Mouse (Mus musculus) midbrain, embryonic 14.5 days (tissue): ENCODE measurements around the gene Cfap58. TPM values are rescaled to one million over a fixed set of nuclear protein-coding genes. Genes with fewer than 3 reads are reported as not detected.

Experiments
- ATAC-seq: fragments of 200-750 bp; cut with Nextera tagmentation; 2 replicates; pipeline ENCODE4 v1.8.0; 2017; ENCODE audit warnings: moderate number of reproducible peaks, moderate library complexity; ENCODE audit not compliant: low FRiP score, low TSS enrichment
- DNase-seq: peaks from one replicate; pipeline ENCODE4 v3.0.0-alpha.2; 2015
- H3K27ac ChIP-seq: fragments of 300-500 bp; sonication (generic); replicated peaks from 2 replicates; pipeline ENCODE4 v1.5.1; 2014; ENCODE audit warnings: mild to moderate bottlenecking, low read depth, low read length, moderate library complexity
- H3K27me3 ChIP-seq: fragments of 300-500 bp; sonication (generic); 2 replicates; pipeline ENCODE4 v1.6.1; 2014; ENCODE audit warnings: low read length, control low read depth, mixed read lengths; ENCODE audit not compliant: control insufficient read depth, insufficient read depth
- H3K36me3 ChIP-seq: fragments of 300-500 bp; sonication (generic); 2 replicates; pipeline ENCODE4 v1.6.1; 2014; ENCODE audit warnings: low read length, control low read depth; ENCODE audit not compliant: control insufficient read depth, insufficient read depth
- H3K4me1 ChIP-seq: fragments of 300-500 bp; sonication (generic); 2 replicates; pipeline ENCODE4 v1.6.1; 2014; ENCODE audit warnings: mild to moderate bottlenecking, antibody characterized with exemption, low read length, control low read depth; ENCODE audit not compliant: control insufficient read depth, insufficient read depth
- H3K4me2 ChIP-seq: fragments of 300-500 bp; sonication (generic); 2 replicates; pipeline ENCODE4 v1.6.1; 2014; ENCODE audit warnings: mild to moderate bottlenecking, low read length, moderate library complexity
- H3K4me3 ChIP-seq: fragments of 300-500 bp; sonication (generic); replicated peaks from 2 replicates; pipeline ENCODE4 v1.5.1; 2014; ENCODE audit warnings: low read depth, low read length
- H3K9ac ChIP-seq: fragments of 300-500 bp; sonication (generic); replicated peaks from 2 replicates; pipeline ENCODE4 v1.6.1; 2014; ENCODE audit warnings: mild to moderate bottlenecking, low read length, moderate library complexity
- H3K9me3 ChIP-seq: fragments of 300-500 bp; sonication (generic); 2 replicates; pipeline ENCODE4 v1.6.1; 2016; ENCODE audit warnings: low read length, control low read depth, mixed read lengths; ENCODE audit not compliant: control insufficient read depth
- whole genome bisulfite sequencing: fragments of 180-500 bp; shearing (Covaris S2); extraction: QIAGEN DNeasy Blood & Tissue Kit; methylation state at CpG from one replicate; pipeline ENCODE4 v1.1.7; 2014; 5-methylcytosine and 5-hydroxymethylcytosine counted together
- polyA plus RNA-seq: library from polyadenylated mRNA; unstranded; fragments of >200 nt; fragmentation: Nextera tagmentation; extraction: Ambion mirVana; gene quantifications from 2 replicates; pipeline ENCODE4 v1.2.1, GENCODE M21; 2014

Cfap58 gene
- polyA plus RNA-seq, 1 experiment from 2014 or later: 0.89 TPM

GRCm38 (mm10) chr19:47936938-47937337 lies 537 bp upstream of the Cfap58 start:
- H3K4me2 ChIP-seq: peak overlapping the region; percentile 78
- DNase-seq (no peak), ATAC-seq (no peak)
- 63% methylated on average over 9 of the region's 9 CpGs for WGBS
- no peaks in the 10 kb centered on the region for H3K9me3 ChIP-seq
- peak overlapping the region; percentile 37 for H3K4me3 ChIP-seq
- no peaks in the 10 kb centered on the region for H3K36me3 ChIP-seq
- H3K27me3 ChIP-seq: no peaks in the 10 kb centered on the region
- H3K4me1 ChIP-seq: peaks cover 9% of the 10 kb centered on the region
- peak overlapping the region; percentile 45; the same call in 1 of the 2 replicates for H3K9ac ChIP-seq
- peak overlapping the region; percentile 74 for H3K27ac ChIP-seq

GRCm38 (mm10) chr19:47939361-47939760 lies 1.9 kb downstream of the Cfap58 start:
- Histone ChIP-seq H3K4me3 (no peak overlapping the region), H3K9me3 (no peaks in the 10 kb centered on the region), H3K9ac (no peak overlapping the region), H3K27ac (no peak overlapping the region), H3K27me3 (no peaks in the 10 kb centered on the region), H3K36me3 (no peaks in the 10 kb centered on the region), H3K4me1 (peaks cover 9% of the 10 kb centered on the region), H3K4me2 (no peak overlapping the region)
- ATAC-seq: no peak
- DNase-seq: no peak
- 75% methylated on average over 6 of the region's 6 CpGs for WGBS

- ATAC-seq (no peak), DNase-seq (peak; percentile 73)
- H3K36me3 ChIP-seq: no peaks in the 10 kb centered on the region
- no peak overlapping the region for H3K27ac ChIP-seq
- H3K9ac ChIP-seq: no peak overlapping the region
- H3K4me1 ChIP-seq: 0 out of 2 replicates have a peak, but pooled peaks cover 4% of the 10 kb centered on the region
- no peaks in the 10 kb centered on the region for H3K9me3 ChIP-seq
- H3K4me3 ChIP-seq: no peak overlapping the region
- no peaks in the 10 kb centered on the region for H3K27me3 ChIP-seq
- 28% methylated on average over 23 of the region's 23 CpGs for WGBS
- H3K4me2 ChIP-seq: peak overlapping the region; percentile 33
These were observed 9.5 kb downstream of the Cfap58 start for GRCm38 (mm10) chr19:47946821-47947465.

GRCm38 (mm10) chr19:47950946-47951345 lies 13.5 kb downstream of the Cfap58 start:
- DNase-seq: no peak
- 90% methylated on average over 7 of the region's 7 CpGs for WGBS
- Histone ChIP-seq H3K27ac (no peak overlapping the region), H3K4me3 (no peak overlapping the region), H3K27me3 (no peaks in the 10 kb centered on the region), H3K9me3 (no peaks in the 10 kb centered on the region), H3K36me3 (no peaks in the 10 kb centered on the region), H3K9ac (no peak overlapping the region), H3K4me1 (peaks cover 19% of the 10 kb centered on the region), H3K4me2 (no peak overlapping the region)
- ATAC-seq: no peak

- 29% methylated on average over 9 of the region's 9 CpGs for WGBS
- Histone ChIP-seq H3K9ac (no peak overlapping the region), H3K4me2 (no peak overlapping the region), H3K9me3 (no peaks in the 10 kb centered on the region), H3K36me3 (no peaks in the 10 kb centered on the region), H3K4me1 (peaks cover 15% of the 10 kb centered on the region), H3K27ac (peak overlapping the region; percentile 60), H3K27me3 (no peaks in the 10 kb centered on the region), H3K4me3 (no peak overlapping the region)
- ATAC-seq (no peak), DNase-seq (peak; percentile 53)
These were observed 15.7 kb downstream of the Cfap58 start for GRCm38 (mm10) chr19:47953169-47953568.

- Histone ChIP-seq H3K9me3 (0 out of 2 replicates have a peak, but pooled peaks cover 3% of the 10 kb centered on the region), H3K27ac (no peak overlapping the region), H3K4me1 (peaks cover 4% of the 10 kb centered on the region; the same call in 1 of the 2 replicates), H3K36me3 (no peaks in the 10 kb centered on the region), H3K9ac (no peak overlapping the region), H3K4me2 (no peak overlapping the region), H3K4me3 (no peak overlapping the region), H3K27me3 (no peaks in the 10 kb centered on the region)
- ATAC-seq (no peak), DNase-seq (peak; percentile 64)
- WGBS: 28% methylated on average over 13 of the region's 13 CpGs
These were observed 20.7 kb downstream of the Cfap58 start for GRCm38 (mm10) chr19:47958181-47958580.

GRCm38 (mm10) chr19:47968993-47969659 lies 31.7 kb downstream of the Cfap58 start:
- DNase-seq: peak; percentile 60
- 29% methylated on average over 17 of the region's 17 CpGs for WGBS
- Histone ChIP-seq H3K4me1 (peaks cover 13% of the 10 kb centered on the region), H3K4me2 (peak overlapping the region; percentile 42), H3K27me3 (no peaks in the 10 kb centered on the region), H3K36me3 (no peaks in the 10 kb centered on the region), H3K27ac (0 out of 2 replicates have a peak overlapping the region, but pooled peaks have one; percentile 20), H3K4me3 (no peak overlapping the region), H3K9me3 (no peaks in the 10 kb centered on the region), H3K9ac (no peak overlapping the region)
- no peak for ATAC-seq

- H3K36me3 ChIP-seq: no peaks in the 10 kb centered on the region
- H3K4me2 ChIP-seq: no peak overlapping the region
- no peak overlapping the region for H3K4me3 ChIP-seq
- no peaks in the 10 kb centered on the region for H3K9me3 ChIP-seq
- no peaks in the 10 kb centered on the region for H3K27me3 ChIP-seq
- ATAC-seq (no peak), DNase-seq (peak; percentile 53)
- H3K27ac ChIP-seq: no peak overlapping the region
- H3K9ac ChIP-seq: no peak overlapping the region
- WGBS: 70% methylated on average over 8 of the region's 8 CpGs
- peaks cover 13% of the 10 kb centered on the region for H3K4me1 ChIP-seq
These were observed 33.6 kb downstream of the Cfap58 start for GRCm38 (mm10) chr19:47971066-47971465.
